Mouse (Mus musculus): ENCODE measurements at regions not wholly inside any gene's neighbourhood (a gene's known extent, or its start where the extent isn't known, plus 50 kb on each side); places are given as distances from the start of the nearest gene placed in this dataset.

GRCm38 (mm10) chr16:8931961-8932360 is 102.1 kb downstream of the 1810013L24Rik start:
- TF ChIP-seq POLR2A (IDR thresholded peaks at IDR 0.05; ENCODE audit: insufficient read depth, low read depth, low read length), result no peak
- TF ChIP-seq CTCF (IDR thresholded peaks at IDR 0.05), result no peak
- no peak for TF ChIP-seq EP300 (IDR thresholded peaks at IDR 0.05; ENCODE audit: insufficient read depth, low read depth, low read length)
